Mouse (Mus musculus): Measurements from ENCODE around the gene Cnot4. TPM values are rescaled to one million over a fixed set of nuclear protein-coding genes. Genes with fewer than 3 reads are reported as not detected.
"Not testable (repeated sequence)": the region's sequence is repeated elsewhere in the genome, so short reads cannot be mapped to it uniquely, and the experiment has no call there.

Gene Cnot4
- 36.3 and 37.6 TPM in 2 replicates for polyA plus RNA-seq (2015; fragmentation: Nextera tagmentation; extraction: Ambion mirVana)

DNA sequence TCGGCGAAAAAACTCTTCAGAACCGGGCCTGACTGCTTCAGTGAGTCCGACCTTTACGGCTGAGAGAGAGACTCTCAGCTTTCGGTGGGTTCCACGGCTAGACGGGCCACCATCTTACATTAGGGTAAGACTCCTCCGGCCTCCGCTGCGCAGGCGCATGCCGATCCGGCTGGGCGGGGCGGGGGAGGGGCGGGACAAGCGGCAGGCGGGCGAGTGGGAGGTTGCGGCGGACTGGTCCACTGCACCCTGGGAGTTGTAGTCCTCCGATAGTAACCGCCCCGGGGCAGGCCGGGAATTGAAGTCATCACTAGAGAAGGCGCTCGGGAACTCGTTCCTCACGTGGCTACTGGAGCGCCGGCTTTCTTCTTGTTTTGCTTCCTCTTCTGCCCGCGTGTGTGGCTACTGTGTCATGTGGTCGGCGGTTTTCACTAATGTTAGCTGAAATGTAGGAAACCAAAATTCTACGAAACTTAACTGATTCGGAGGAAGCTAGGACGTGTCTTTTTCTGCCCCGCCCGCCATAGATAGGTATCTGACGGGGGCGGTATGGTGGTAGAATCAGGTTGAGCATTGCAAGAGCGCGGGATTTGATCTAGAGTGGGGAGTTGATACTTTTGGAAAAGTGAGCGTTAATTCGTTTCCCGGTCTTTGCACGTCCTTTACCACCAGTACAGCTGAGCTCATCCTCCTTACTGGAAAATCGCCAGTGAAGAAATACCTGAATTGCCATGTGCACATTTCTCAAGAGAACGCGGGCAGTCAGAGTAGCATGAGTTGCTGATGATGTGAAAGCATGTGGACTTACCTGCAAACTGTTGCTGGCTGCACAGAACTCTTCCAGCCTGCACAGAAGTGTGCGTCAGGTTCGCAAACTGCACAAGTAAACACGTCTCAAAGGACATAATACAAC lies at the start of gene Cnot4:
Gene Cnot4 (minus strand): TSS at position 146 of the 910 bp plus-strand sequence.
- peak within 1 kb of the TSS; percentile 94 for H3K9ac ChIP-seq
- ATAC-seq (ENCODE audit: low FRiP score) = peak; percentile 98
- peak within 1 kb of the TSS; percentile 91 for H3K4me2 ChIP-seq
- under 1% methylated on average over 52 of the region's 55 CpGs for WGBS
- peak within 1 kb of the TSS; percentile 88 for H3K4me3 ChIP-seq
- H3K27ac ChIP-seq = peak within 1 kb of the TSS; percentile 93
- H3K9me3 ChIP-seq = no peaks in the 10 kb centered on the region
- H3K4me1 ChIP-seq (replicated peaks) = peaks cover 26% of the 10 kb centered on the region
- no peaks in the 10 kb centered on the region for H3K27me3 ChIP-seq
- H3K36me3 ChIP-seq = no peaks in the 10 kb centered on the region

DNA sequence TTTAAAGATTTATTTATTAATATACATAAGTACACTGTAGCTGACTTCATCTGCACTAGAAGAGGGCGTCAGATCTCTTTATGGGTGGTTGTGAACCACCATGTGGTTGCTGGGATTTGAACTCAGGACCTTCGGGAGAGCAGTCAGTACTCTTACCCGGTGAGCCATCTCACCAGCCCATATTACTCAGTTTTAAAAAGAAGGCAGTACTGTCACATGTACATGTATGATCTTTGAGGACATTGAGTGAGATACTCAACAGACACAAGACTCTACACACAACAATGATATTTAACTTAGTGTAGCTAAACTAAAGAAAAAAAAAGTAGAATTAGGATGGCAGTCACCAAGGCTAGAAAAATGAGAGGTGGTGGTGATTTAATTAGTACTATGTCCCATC lies 45.8 kb upstream of the Cnot4 start:
- not testable (repeated sequence) for H3K27me3 ChIP-seq; H3K27ac ChIP-seq; ATAC-seq (ENCODE audit: low FRiP score); H3K36me3 ChIP-seq; H3K4me2 ChIP-seq; H3K9me3 ChIP-seq; H3K9ac ChIP-seq; H3K4me3 ChIP-seq
- 94% methylated on average over 3 of the region's 3 CpGs for WGBS
- peaks cover 14% of the 10 kb centered on the region for H3K4me1 ChIP-seq (replicated peaks)

DNA sequence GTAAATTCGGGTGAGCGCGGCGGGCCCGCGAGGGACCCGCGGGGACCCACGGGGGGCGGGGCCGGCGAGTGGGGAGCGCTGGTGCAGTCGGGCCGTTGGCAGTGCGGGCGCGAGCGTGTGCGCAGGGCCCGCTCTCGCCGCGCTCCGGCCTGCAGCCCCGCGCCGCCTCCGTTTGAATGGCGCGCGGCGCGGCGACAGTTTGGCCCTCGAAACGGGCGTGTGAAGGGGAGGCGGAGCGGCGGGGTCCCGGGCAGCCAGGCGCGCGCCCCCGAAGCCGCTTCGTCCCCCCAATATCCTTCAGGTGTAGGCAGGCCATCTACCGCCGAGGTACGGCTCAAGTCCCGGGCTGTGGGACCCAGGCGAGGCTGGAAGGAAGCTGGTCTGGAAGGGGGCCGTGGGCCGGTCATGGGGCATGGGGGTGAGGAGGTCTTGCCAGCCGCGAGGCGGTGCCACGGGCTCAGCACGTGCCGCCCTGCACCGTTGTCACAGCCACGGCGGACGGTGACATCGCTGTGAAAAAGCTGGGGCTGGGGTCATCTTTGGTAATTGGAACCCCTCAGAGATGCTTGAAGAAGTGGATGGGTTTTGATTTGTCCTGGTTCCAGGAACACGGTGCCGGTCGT lies 44.2 kb upstream of the Cnot4 start:
- under 1% methylated on average over 68 of the region's 69 CpGs for WGBS
- Histone ChIP-seq H3K36me3 (no peaks in the 10 kb centered on the region), H3K9me3 (no peaks in the 10 kb centered on the region), H3K9ac (peak overlapping the region; percentile 93), H3K4me3 (peak overlapping the region; percentile 93), H3K27me3 (no peaks in the 10 kb centered on the region), H3K4me2 (peak overlapping the region; percentile 88), H3K27ac (peak overlapping the region; percentile 98), H3K4me1 (replicated peaks) (peaks cover 14% of the 10 kb centered on the region)
- ATAC-seq (ENCODE audit: low FRiP score) = peak; percentile 85

DNA sequence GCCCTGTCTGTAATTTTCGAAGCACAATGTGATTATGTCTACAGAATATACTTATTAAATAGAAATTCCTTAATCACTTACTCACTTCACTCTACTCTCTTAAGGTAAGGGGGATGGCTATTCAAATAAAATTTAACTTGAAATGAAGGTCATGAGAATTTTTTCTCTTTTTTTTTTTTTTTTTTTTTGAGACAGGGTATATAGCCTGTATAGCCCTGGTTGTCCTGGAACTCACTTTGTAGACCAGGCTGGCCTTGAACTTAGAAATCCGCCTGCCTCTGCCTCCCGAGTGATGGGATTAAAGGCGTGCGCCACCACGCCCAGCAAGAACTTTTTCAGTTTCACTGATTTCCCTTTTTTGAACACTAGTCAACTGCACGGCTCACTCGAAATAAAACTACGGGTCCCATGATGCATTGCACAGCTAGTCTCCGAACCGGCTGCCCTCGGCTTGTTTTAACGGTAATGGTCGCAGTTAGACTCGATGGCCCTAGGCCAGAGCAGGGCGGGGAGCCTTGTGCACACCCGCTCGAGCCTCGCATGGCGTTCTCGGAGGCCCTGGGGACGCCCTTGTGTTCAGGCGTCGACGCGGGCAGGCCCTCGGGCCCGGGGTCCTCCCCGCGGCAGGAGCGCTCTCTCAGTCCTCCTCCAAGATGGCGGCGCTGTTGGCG lies 43.6 kb upstream of the Cnot4 start, which contains the start of gene Nup205:
Gene Nup205 (plus strand): TSS at position 443 of the 671 bp plus-strand sequence.
- peak; percentile 95 for ATAC-seq (ENCODE audit: low FRiP score)
- peak within 1 kb of the TSS; percentile 98 for H3K27ac ChIP-seq
- no peaks in the 10 kb centered on the region for H3K36me3 ChIP-seq
- H3K27me3 ChIP-seq = no peaks in the 10 kb centered on the region
- H3K4me3 ChIP-seq = peak within 1 kb of the TSS; percentile 93
- peak within 1 kb of the TSS; percentile 88 for H3K4me2 ChIP-seq
- H3K4me1 ChIP-seq (replicated peaks) = peaks cover 13% of the 10 kb centered on the region
- H3K9ac ChIP-seq = peak within 1 kb of the TSS; percentile 93
- no peaks in the 10 kb centered on the region for H3K9me3 ChIP-seq
- WGBS = 4% methylated on average over 34 of the region's 34 CpGs

DNA sequence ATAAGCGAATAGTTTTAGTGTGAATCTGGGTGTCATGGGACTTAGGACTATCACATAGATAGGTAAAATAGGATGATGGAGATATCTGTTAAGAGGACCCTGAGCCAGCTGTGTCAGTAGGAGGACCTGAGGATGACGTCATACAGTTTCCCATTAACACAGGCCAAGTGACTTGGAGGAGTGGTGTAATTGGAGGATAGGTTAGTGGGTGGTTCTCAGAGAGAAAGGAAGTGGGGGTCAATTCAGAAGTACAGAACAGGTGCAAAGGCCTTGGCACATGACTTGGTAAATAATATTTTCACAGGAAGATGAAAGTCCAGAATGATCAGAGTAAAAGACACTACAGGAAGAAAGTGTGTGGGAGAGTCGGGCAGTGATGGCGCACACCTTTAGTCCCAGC lies 39.7 kb upstream of the Cnot4 start:
- Histone ChIP-seq H3K4me3 (no peak overlapping the region), H3K9ac (no peak overlapping the region), H3K4me2 (no peak overlapping the region), H3K9me3 (no peaks in the 10 kb centered on the region), H3K36me3 (no peaks in the 10 kb centered on the region), H3K27ac (no peak overlapping the region), H3K27me3 (no peaks in the 10 kb centered on the region), H3K4me1 (replicated peaks) (0 out of 2 replicates have a peak, but pooled peaks cover 1% of the 10 kb centered on the region)
- 84% methylated on average over 4 of the region's 4 CpGs for WGBS
- no peak for ATAC-seq (ENCODE audit: low FRiP score)

DNA sequence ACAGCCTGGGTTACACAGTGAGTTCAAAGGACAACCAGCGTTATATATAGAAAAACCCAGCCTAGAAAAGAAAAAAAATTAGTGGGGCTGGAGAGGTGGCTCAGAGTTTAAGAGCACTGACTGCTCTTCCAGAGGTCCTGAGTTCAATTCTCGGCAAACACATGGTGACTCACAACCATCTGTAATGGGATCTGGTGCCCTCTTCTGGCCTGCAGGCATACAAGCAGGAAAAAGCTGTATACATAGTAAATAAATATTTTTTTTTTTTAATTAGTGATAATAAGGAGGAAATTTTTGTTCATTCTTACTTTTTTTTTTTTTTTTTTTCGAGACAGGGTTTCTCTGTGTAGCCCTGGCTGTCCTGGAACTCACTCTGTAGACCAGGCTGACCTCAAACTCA lies 38.5 kb upstream of the Cnot4 start:
- H3K4me2 ChIP-seq; H3K36me3 ChIP-seq; ATAC-seq (ENCODE audit: low FRiP score); H3K4me3 ChIP-seq; H3K9me3 ChIP-seq; H3K27ac ChIP-seq; H3K27me3 ChIP-seq; H3K9ac ChIP-seq; H3K4me1 ChIP-seq (replicated peaks): not testable (repeated sequence)
- WGBS = 72% methylated on average over 3 of the region's 3 CpGs

DNA sequence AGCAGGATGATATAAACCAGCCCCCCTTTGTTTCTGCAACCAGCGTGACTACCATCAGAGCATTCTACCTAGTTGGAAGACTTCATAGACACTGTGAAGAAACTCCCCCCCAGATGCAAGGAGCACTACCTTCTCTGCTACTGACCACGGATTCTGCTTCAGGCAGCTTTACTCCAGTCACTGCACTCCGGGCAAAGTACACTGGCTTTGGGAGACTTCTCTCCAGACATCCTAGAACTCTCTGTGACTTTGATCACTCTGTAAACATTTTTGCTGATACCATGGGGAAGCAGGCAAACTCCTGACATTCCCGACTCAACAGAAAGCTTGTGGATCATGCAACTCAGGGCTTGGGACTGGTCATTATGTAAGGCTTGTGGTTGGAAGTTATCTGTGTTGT lies 35.7 kb upstream of the Cnot4 start:
- ATAC-seq (ENCODE audit: low FRiP score) = no peak
- no peak overlapping the region for H3K27ac ChIP-seq
- H3K36me3 ChIP-seq = no peaks in the 10 kb centered on the region
- no peaks in the 10 kb centered on the region for H3K9me3 ChIP-seq
- no peaks in the 10 kb centered on the region for H3K27me3 ChIP-seq
- H3K4me2 ChIP-seq = no peak overlapping the region
- no peak overlapping the region for H3K4me3 ChIP-seq
- 86% methylated on average over 4 of the region's 4 CpGs for WGBS
- no peak overlapping the region for H3K9ac ChIP-seq
- no peaks in the 10 kb centered on the region for H3K4me1 ChIP-seq (replicated peaks)

DNA sequence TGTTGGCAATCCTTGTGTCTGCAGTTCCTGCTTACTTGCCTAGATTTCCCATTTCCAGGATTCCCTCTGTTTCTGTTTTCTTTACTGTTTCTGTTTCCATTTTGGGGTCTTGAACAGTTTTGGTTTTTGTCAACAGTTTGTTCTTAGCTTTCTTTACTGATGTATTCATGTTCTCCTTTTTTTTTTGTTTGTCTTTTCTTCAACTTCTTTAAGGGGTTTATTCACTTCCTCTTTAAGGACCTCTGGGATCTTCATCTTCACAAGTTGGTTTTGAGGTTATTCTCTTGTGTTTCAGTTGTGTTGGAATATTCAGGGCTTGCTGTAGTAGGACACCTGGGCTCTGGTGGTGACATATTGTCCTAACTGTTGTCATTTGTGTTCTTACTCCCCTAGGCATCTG lies 21.0 kb upstream of the Cnot4 start:
- Histone ChIP-seq H3K27ac (no peak overlapping the region), H3K4me2 (no peak overlapping the region)

DNA sequence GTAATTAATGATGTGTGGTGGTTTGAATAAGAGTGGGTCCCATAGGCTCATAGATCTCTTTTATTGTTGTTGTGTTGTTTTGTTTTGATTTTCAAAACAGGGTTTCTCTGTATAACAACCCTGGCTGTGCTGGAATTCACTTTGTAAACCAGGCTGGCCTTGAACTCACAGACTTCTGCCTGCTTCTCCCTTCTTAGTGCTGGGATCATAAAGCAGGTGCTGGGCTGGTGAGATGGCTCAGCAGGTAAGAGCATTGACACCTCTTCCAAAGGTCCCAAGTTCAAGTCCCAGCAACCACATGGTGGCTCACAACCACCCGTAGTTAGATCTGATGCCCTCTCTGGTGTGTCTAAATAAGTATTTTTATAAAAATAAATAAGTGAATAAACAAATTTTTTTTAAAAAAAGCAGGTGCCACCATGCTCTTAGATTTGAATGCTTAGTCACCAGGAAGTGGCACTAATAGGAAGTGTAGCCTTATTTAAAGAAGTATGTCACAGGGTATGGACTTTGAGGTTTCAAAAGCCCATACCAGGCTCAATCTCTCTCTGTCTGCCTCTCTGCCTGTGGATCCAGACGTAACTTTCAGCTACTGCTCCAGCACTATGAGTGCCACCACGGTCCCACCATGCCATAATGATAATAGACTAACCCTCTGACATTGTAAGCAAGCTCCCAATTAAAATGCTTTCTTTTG lies 14.3 kb upstream of the Cnot4 start:
- Histone ChIP-seq H3K36me3 (no peaks in the 10 kb centered on the region), H3K4me1 (replicated peaks) (no peaks in the 10 kb centered on the region), H3K9ac (no peak overlapping the region), H3K27me3 (no peaks in the 10 kb centered on the region), H3K9me3 (no peaks in the 10 kb centered on the region), H3K4me3 (no peak overlapping the region), H3K27ac (no peak overlapping the region), H3K4me2 (no peak overlapping the region)
- no peak for ATAC-seq (ENCODE audit: low FRiP score)
- WGBS = 84% methylated on average over 3 of the region's 3 CpGs

More for the DNA sequence above, 21.0 kb upstream of the Cnot4 start:
- no peak for ATAC-seq (ENCODE audit: low FRiP score)
- Histone ChIP-seq H3K4me3 (no peak overlapping the region), H3K9ac (no peak overlapping the region), H3K9me3 (no peaks in the 10 kb centered on the region), H3K4me1 (replicated peaks) (no peaks in the 10 kb centered on the region), H3K27me3 (no peaks in the 10 kb centered on the region), H3K36me3 (no peaks in the 10 kb centered on the region)

DNA sequence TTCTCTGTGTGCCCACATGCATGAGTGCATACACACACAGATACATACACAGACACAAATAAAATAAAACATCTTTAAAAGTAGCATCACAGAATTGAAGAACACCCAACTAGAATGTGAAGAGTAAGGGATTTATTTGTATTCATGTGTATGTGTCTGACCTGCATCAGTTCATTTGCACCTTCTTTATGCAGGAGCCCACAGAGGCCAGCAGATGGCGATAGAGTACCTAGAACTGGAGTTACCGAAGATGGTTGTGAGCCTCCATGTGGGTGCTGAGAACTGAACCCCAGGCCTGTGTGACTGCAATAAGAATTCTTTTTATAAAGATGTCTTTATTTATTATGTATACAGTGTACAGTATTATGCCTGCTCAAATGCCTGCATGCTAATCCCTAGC lies 12.0 kb upstream of the Cnot4 start:
- no peaks in the 10 kb centered on the region for H3K4me1 ChIP-seq (replicated peaks)
- 84% methylated on average over 2 of the region's 2 CpGs for WGBS
- H3K4me2 ChIP-seq = no peak overlapping the region
- no peak overlapping the region for H3K4me3 ChIP-seq
- no peak overlapping the region for H3K27ac ChIP-seq
- no peak overlapping the region for H3K9ac ChIP-seq
- no peaks in the 10 kb centered on the region for H3K9me3 ChIP-seq
- H3K36me3 ChIP-seq = no peaks in the 10 kb centered on the region
- ATAC-seq (ENCODE audit: low FRiP score) = no peak
- no peaks in the 10 kb centered on the region for H3K27me3 ChIP-seq

DNA sequence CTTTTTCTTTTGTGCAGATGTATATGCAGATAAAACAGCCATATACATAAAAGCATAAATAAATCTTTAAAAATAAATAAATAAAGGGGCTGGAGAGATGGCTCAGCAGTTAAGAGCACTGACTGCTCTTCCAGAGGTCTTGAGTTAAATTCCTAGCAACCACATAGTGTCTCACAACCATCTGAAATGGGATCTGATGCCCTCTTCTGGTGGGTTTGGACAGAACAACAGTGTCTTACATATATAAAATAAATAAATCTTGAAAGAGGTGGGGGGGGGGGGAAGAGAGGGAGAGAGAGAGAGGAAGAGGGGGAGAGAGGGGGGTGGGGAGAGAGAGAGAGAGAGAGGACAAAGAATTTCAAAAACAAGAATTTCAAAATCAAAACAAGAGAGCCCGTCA lies 6.8 kb upstream of the Cnot4 start:
- ATAC-seq (ENCODE audit: low FRiP score) = no peak
- WGBS = 96% methylated on average over 1 of the region's 1 CpGs

DNA sequence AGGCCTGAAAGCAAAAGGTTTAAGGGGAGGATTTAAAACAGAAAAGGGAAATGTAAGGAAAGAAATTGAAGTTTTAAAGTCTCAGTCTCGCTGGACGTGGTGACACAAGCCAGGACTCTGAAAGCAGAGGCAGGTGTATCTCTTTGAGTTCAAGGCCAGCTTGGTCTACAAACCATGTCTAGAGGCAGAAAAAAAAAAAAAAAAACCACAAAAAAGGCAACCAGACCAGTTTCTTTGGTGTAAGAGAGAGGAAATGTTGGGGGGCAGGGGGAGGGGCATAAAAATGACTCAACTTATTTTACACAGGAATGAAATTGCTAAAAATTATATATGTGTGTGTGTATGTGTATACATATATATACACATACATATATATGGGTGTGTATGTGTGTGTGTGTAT lies 1.3 kb upstream of the Cnot4 start:
- Histone ChIP-seq H3K4me1 (replicated peaks) (peaks cover 23% of the 10 kb centered on the region), H3K36me3 (no peaks in the 10 kb centered on the region), H3K4me3 (no peak overlapping the region), H3K4me2 (no peak overlapping the region), H3K9me3 (no peaks in the 10 kb centered on the region), H3K27ac (no peak overlapping the region), H3K27me3 (no peaks in the 10 kb centered on the region), H3K9ac (no peak overlapping the region)
- no peak for ATAC-seq (ENCODE audit: low FRiP score)
- 62% methylated on average over 2 of the region's 2 CpGs for WGBS

More for the DNA sequence above, 6.8 kb upstream of the Cnot4 start:
- Histone ChIP-seq H3K27me3 (no peaks in the 10 kb centered on the region), H3K9ac (no peak overlapping the region), H3K36me3 (no peaks in the 10 kb centered on the region), H3K27ac (no peak overlapping the region), H3K4me1 (replicated peaks) (no peaks in the 10 kb centered on the region), H3K9me3 (no peaks in the 10 kb centered on the region), H3K4me3 (no peak overlapping the region), H3K4me2 (no peak overlapping the region)
